Mouse (Mus musculus): ENCODE measurements at regions not wholly inside any gene's neighbourhood (a gene's known extent, or its start where the extent isn't known, plus 50 kb on each side); places are given as distances from the start of the nearest gene placed in this dataset.

GRCm38 (mm10) chr11:55974224-55974875 lies 66.5 kb downstream of the Nmur2 start:
- DNase-seq = no peak
- 39% methylated on average over 10 of the region's 10 CpGs for whole genome bisulfite sequencing
- Histone ChIP-seq H3K4me3 (ENCODE audit: insufficient read depth, low read depth, low read length) (no peak overlapping the region), H3K27ac (ENCODE audit: insufficient read depth, low read depth, low read length) (no peak overlapping the region), H3K36me3 (ENCODE audit: control insufficient read depth, insufficient read depth, low read length) (no peaks in the 10 kb centered on the region), H3K27me3 (replicated peaks; ENCODE audit: control insufficient read depth, insufficient read depth, low read length) (no peaks in the 10 kb centered on the region), H3K4me1 (ENCODE audit: control insufficient read depth, insufficient read depth, low read length) (no peaks in the 10 kb centered on the region)
- no peak for TF ChIP-seq CTCF (conservative IDR thresholded peaks at IDR 0.05; ENCODE audit: insufficient read depth, insufficient read length, low read depth, low read length)
- no peak for TF ChIP-seq POLR2A (IDR thresholded peaks at IDR 0.05; ENCODE audit: low read depth, low read length)

DNA sequence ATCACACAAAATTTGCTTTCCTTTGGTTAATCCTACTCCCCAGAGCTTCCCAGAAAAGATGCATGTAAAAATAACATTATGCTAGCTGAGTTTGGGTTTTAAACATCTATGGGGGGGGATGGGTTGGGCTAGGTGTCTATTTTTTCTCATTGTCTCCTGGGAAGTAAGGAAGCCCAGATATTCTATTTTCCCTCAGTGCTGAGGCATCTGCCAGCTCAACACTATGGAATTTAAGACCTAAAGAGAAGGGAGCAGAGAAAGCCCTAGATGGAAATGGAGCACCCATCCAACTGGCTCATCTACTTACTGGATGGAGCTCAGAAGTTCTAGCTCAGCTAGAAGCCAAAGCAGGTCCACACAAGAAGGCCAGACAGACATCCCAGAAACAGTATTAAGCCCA lies 74.2 kb downstream of the Nmur2 start:
- Histone ChIP-seq H3K27me3 (replicated peaks; ENCODE audit: control insufficient read depth, insufficient read depth, low read length) (no peaks in the 10 kb centered on the region), H3K27ac (ENCODE audit: insufficient read depth, low read depth, low read length) (no peak overlapping the region), H3K4me1 (ENCODE audit: control insufficient read depth, insufficient read depth, low read length) (no peaks in the 10 kb centered on the region), H3K4me3 (ENCODE audit: insufficient read depth, low read depth, low read length) (no peak overlapping the region), H3K36me3 (ENCODE audit: control insufficient read depth, insufficient read depth, low read length) (no peaks in the 10 kb centered on the region)
- DNase-seq = no peak
- TF ChIP-seq POLR2A (IDR thresholded peaks at IDR 0.05; ENCODE audit: low read depth, low read length) (no peak), CTCF (conservative IDR thresholded peaks at IDR 0.05; ENCODE audit: insufficient read depth, insufficient read length, low read depth, low read length) (no peak)

- whole genome bisulfite sequencing = 23% methylated on average over 1 of the region's 1 CpGs
- TF ChIP-seq POLR2A (IDR thresholded peaks at IDR 0.05; ENCODE audit: low read depth, low read length) = no peak
- no peak for TF ChIP-seq CTCF (conservative IDR thresholded peaks at IDR 0.05; ENCODE audit: insufficient read depth, insufficient read length, low read depth, low read length)
- Histone ChIP-seq H3K27ac (ENCODE audit: insufficient read depth, low read depth, low read length) (no peak overlapping the region), H3K4me3 (ENCODE audit: insufficient read depth, low read depth, low read length) (no peak overlapping the region), H3K36me3 (ENCODE audit: control insufficient read depth, insufficient read depth, low read length) (no peaks in the 10 kb centered on the region), H3K27me3 (replicated peaks; ENCODE audit: control insufficient read depth, insufficient read depth, low read length) (no peaks in the 10 kb centered on the region), H3K4me1 (ENCODE audit: control insufficient read depth, insufficient read depth, low read length) (no peaks in the 10 kb centered on the region)
- no peak for DNase-seq
Observed at GRCm38 (mm10) chr11:55958372-55958771, 82.4 kb downstream of the Nmur2 start.

DNA sequence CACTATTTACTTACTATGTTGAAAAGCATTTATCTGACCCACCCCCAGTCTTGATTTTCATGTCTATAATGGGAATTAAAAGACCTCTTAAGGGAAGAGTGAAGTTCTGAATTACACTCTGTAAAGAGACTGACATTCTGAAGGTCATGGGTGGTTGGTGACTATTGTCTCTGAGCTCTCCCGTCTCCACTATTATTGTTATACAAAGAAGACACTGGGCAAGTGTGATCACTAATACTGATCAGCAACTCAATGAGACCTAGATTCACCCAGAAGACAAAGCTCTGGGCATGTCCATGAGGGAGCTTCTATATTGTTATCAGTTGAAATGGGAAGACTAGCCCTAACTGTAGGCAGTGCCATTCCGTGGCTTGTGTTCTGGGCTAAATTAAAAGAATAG lies 83.5 kb downstream of the Nmur2 start:
- Histone ChIP-seq H3K27me3 (replicated peaks; ENCODE audit: control insufficient read depth, insufficient read depth, low read length) (no peaks in the 10 kb centered on the region), H3K4me3 (ENCODE audit: insufficient read depth, low read depth, low read length) (no peak overlapping the region), H3K4me1 (ENCODE audit: control insufficient read depth, insufficient read depth, low read length) (no peaks in the 10 kb centered on the region), H3K36me3 (ENCODE audit: control insufficient read depth, insufficient read depth, low read length) (no peaks in the 10 kb centered on the region), H3K27ac (ENCODE audit: insufficient read depth, low read depth, low read length) (no peak overlapping the region)
- 80% methylated on average over 2 of the region's 2 CpGs for WGBS
- TF ChIP-seq POLR2A (IDR thresholded peaks at IDR 0.05; ENCODE audit: low read depth, low read length) = no peak
- TF ChIP-seq CTCF (conservative IDR thresholded peaks at IDR 0.05; ENCODE audit: insufficient read depth, insufficient read length, low read depth, low read length) = no peak
- no peak for DNase-seq

GRCm38 (mm10) chr11:55953696-55954095 lies 87.1 kb downstream of the Nmur2 start:
- H3K27ac ChIP-seq (ENCODE audit: insufficient read depth, low read depth, low read length) = no peak overlapping the region
- H3K36me3 ChIP-seq (ENCODE audit: control insufficient read depth, insufficient read depth, low read length) = no peaks in the 10 kb centered on the region
- 9% methylated on average over 2 of the region's 2 CpGs for WGBS
- no peaks in the 10 kb centered on the region for H3K4me1 ChIP-seq (ENCODE audit: control insufficient read depth, insufficient read depth, low read length)
- no peak for DNase-seq
- no peak for TF ChIP-seq CTCF (conservative IDR thresholded peaks at IDR 0.05; ENCODE audit: insufficient read depth, insufficient read length, low read depth, low read length)
- TF ChIP-seq POLR2A (IDR thresholded peaks at IDR 0.05; ENCODE audit: low read depth, low read length) = no peak
- no peak overlapping the region for H3K4me3 ChIP-seq (ENCODE audit: insufficient read depth, low read depth, low read length)
- H3K27me3 ChIP-seq (replicated peaks; ENCODE audit: control insufficient read depth, insufficient read depth, low read length) = no peaks in the 10 kb centered on the region

DNA sequence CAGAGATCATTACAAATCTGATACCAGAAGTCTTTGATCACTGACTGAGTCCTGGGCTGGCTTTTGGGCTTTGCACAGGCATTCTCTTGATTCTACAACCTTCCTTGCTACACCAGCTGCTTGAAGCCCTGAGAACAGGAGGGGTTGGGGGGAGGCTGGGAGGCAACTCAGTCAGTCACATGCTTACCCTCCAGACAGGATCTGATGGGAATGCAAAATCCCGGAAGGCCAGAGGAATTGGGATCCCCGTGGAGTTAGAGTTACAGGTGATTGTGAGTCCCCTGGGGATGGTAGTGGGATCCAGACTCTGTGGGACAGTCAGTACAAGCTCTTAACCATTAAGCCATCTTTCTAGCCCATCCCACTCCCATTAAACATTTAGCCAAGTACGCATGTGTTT lies 91.2 kb downstream of the Nmur2 start:
- Histone ChIP-seq H3K36me3 (ENCODE audit: control insufficient read depth, insufficient read depth, low read length) (no peaks in the 10 kb centered on the region), H3K27ac (ENCODE audit: insufficient read depth, low read depth, low read length) (no peak overlapping the region), H3K4me3 (ENCODE audit: insufficient read depth, low read depth, low read length) (no peak overlapping the region), H3K27me3 (replicated peaks; ENCODE audit: control insufficient read depth, insufficient read depth, low read length) (no peaks in the 10 kb centered on the region), H3K4me1 (ENCODE audit: control insufficient read depth, insufficient read depth, low read length) (no peaks in the 10 kb centered on the region)
- DNase-seq = no peak
- no peak for TF ChIP-seq POLR2A (IDR thresholded peaks at IDR 0.05; ENCODE audit: low read depth, low read length)
- no peak for TF ChIP-seq CTCF (conservative IDR thresholded peaks at IDR 0.05; ENCODE audit: insufficient read depth, insufficient read length, low read depth, low read length)
- 72% methylated on average over 3 of the region's 3 CpGs for WGBS

- H3K4me3 ChIP-seq (ENCODE audit: insufficient read depth, low read depth, low read length) = no peak overlapping the region
- 8% methylated on average over 9 of the region's 9 CpGs for WGBS
- no peak overlapping the region for H3K27ac ChIP-seq (ENCODE audit: insufficient read depth, low read depth, low read length)
- H3K36me3 ChIP-seq (ENCODE audit: control insufficient read depth, insufficient read depth, low read length) = no peaks in the 10 kb centered on the region
- no peak for DNase-seq
- H3K27me3 ChIP-seq (replicated peaks; ENCODE audit: control insufficient read depth, insufficient read depth, low read length) = no peaks in the 10 kb centered on the region
- no peak for TF ChIP-seq POLR2A (IDR thresholded peaks at IDR 0.05; ENCODE audit: low read depth, low read length)
- TF ChIP-seq CTCF (conservative IDR thresholded peaks at IDR 0.05; ENCODE audit: insufficient read depth, insufficient read length, low read depth, low read length) = no peak
- H3K4me1 ChIP-seq (ENCODE audit: control insufficient read depth, insufficient read depth, low read length) = no peaks in the 10 kb centered on the region
Observed at GRCm38 (mm10) chr11:55946629-55947240, 94.1 kb downstream of the Nmur2 start.
